Mouse (Mus musculus): ENCODE measurements around the gene Utrn. TPM values are rescaled to one million over a fixed set of nuclear protein-coding genes. Genes with fewer than 3 reads are reported as not detected.

The Utrn gene
- polyA plus RNA-seq, 1 experiment from 2014 or later: 89.8 TPM

DNA sequence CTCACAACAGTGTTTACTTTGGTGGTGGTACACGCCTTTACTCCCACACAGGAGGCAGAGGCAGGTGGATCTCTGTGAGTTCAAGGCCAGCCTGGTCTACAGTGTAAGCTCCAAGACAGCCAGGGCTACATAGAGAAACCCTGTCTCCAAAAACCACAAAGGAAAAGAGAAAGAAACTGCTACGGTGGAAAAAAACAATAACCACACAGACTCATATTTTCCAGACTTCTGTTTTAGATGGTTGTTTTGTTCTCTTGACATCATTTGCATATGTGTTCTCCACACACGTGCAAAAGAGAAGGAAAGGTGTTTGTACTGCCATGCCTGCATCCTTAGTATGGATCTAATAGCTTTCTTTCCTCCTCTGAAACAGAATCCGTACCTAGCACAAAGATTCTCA lies 55.3 kb downstream of the Utrn start:
- H3K9me3 ChIP-seq (replicated peaks): no peaks in the 10 kb centered on the region
- no peak for ATAC-seq (ENCODE audit: insufficient number of reproducible peaks, low FRiP score, low TSS enrichment, low read depth)
- peaks cover 18% of the 10 kb centered on the region for H3K4me1 ChIP-seq
- H3K9ac ChIP-seq: no peak overlapping the region
- no peaks in the 10 kb centered on the region for H3K27me3 ChIP-seq
- no peaks in the 10 kb centered on the region for H3K36me3 ChIP-seq
- H3K4me3 ChIP-seq (replicated peaks): no peak overlapping the region
- no peak overlapping the region for H3K4me2 ChIP-seq (replicated peaks)
- no peak overlapping the region for H3K27ac ChIP-seq (replicated peaks)
- 73% methylated on average over 4 of the region's 4 CpGs for WGBS

DNA sequence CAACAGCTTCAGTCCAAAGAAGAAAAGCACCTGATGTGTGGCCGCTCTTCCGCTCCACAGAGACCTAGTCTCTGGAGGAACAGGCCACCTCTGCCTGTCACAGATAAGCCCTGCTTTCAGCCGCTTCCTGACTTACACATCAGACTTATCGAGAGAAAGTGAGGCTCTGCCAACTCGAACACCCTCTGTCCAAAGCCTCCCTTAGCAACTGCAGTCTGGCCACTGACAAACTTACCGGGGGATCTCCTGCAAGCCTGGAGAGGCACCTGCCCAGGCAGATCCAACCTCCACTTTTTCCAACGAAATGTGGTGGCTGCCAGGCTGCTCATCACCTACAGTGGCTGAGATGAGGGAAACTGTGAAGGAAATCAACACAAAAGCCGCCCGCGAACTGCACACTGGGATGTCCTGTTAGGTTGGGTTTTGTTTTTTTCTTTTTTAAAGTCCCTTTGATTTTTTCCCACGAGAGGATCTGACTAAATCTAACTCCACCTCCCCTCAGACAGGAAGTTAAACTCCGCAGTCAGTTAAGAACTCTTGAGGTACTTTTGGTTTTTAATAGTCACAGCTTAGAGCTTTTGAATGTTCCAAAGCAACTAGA lies 55.9 kb downstream of the Utrn start:
- no peak overlapping the region for H3K4me2 ChIP-seq (replicated peaks)
- no peak overlapping the region for H3K9ac ChIP-seq
- no peaks in the 10 kb centered on the region for H3K9me3 ChIP-seq (replicated peaks)
- ATAC-seq (ENCODE audit: insufficient number of reproducible peaks, low FRiP score, low TSS enrichment, low read depth): no peak
- 60% methylated on average over 12 of the region's 12 CpGs for WGBS
- H3K4me1 ChIP-seq: peaks cover 23% of the 10 kb centered on the region
- no peak overlapping the region for H3K4me3 ChIP-seq (replicated peaks)
- H3K36me3 ChIP-seq: no peaks in the 10 kb centered on the region
- peak overlapping the region; percentile 39; the same call in 1 of the 2 replicates for H3K27ac ChIP-seq (replicated peaks)
- no peaks in the 10 kb centered on the region for H3K27me3 ChIP-seq

DNA sequence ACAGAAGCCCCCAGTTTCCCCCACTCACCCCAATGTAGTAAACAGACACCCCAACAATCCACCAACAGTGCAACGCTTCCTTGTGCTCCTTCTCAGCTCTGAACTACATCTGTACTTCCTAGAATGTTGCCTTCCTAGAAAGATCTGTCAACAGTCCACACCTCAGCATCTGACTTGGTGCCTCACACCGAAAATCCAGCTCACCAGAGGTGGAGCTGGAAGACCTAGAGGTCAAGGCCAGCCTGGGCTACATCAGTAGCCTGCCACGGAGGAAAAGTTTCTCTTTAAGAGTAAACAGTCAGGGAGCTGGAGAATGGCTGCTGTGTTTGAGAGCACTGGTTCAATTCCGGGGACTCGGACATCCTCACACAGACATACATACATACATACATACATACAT lies 56.5 kb downstream of the Utrn start:
- 70% methylated on average over 5 of the region's 5 CpGs for WGBS
- no peak overlapping the region for H3K9ac ChIP-seq
- no peaks in the 10 kb centered on the region for H3K27me3 ChIP-seq
- H3K36me3 ChIP-seq: no peaks in the 10 kb centered on the region
- ATAC-seq (ENCODE audit: insufficient number of reproducible peaks, low FRiP score, low TSS enrichment, low read depth): no peak
- peaks cover 24% of the 10 kb centered on the region for H3K4me1 ChIP-seq
- no peak overlapping the region for H3K4me3 ChIP-seq (replicated peaks)
- H3K9me3 ChIP-seq (replicated peaks): no peaks in the 10 kb centered on the region
- H3K4me2 ChIP-seq (replicated peaks): no peak overlapping the region
- no peak overlapping the region for H3K27ac ChIP-seq (replicated peaks)

DNA sequence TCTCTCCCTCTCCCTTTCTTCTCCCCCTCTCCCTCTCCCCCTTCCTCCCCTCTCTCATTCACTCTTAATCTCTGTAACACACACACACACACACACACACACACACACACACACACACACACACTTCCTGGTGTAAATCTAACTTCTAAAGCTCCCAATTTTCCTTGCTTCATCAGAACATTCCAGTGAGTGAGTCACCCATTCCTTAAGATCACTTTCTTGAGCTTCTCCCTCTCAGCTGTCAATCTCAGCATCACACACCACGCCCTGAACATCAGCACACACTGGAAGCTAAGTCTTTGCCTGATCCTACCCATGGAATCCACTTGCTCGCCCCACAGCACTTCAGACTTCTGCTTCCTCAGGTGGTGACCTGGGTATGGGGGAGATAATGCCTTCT lies 58.3 kb downstream of the Utrn start:
- Histone ChIP-seq H3K9ac (no peak overlapping the region), H3K27me3 (no peaks in the 10 kb centered on the region), H3K4me1 (peaks cover 17% of the 10 kb centered on the region), H3K4me3 (replicated peaks) (no peak overlapping the region), H3K4me2 (replicated peaks) (no peak overlapping the region), H3K9me3 (replicated peaks) (no peaks in the 10 kb centered on the region), H3K36me3 (no peaks in the 10 kb centered on the region), H3K27ac (replicated peaks) (no peak overlapping the region)
- 66% methylated on average over 2 of the region's 2 CpGs for WGBS
- 0 out of 2 replicates have a peak, but pooled peaks have one; percentile 15 for ATAC-seq (ENCODE audit: insufficient number of reproducible peaks, low FRiP score, low TSS enrichment, low read depth)

DNA sequence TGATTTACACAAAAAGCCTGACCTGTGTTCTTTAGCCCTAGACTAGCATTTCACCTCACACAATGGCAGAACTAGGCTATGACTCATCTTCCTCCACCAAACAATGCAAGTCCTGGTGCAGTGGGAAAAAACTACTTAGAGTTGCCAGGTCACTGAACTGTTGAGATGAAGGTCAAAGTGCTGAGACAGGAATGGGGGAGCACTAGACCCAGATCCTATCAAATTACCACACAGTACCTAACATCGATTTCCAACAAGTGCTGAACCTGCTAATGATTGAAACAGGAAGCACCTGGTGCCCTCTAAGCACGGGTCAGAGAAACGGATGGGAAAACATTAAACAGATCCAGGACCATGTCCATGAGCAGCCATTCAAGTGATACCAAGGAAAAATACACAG lies 59.5 kb downstream of the Utrn start:
- Histone ChIP-seq H3K4me3 (replicated peaks) (no peak overlapping the region), H3K9ac (no peak overlapping the region), H3K27me3 (no peaks in the 10 kb centered on the region), H3K27ac (replicated peaks) (no peak overlapping the region), H3K9me3 (replicated peaks) (no peaks in the 10 kb centered on the region), H3K36me3 (no peaks in the 10 kb centered on the region), H3K4me1 (peaks cover 17% of the 10 kb centered on the region), H3K4me2 (replicated peaks) (no peak overlapping the region)
- ATAC-seq (ENCODE audit: insufficient number of reproducible peaks, low FRiP score, low TSS enrichment, low read depth): no peak
- 37% methylated on average over 3 of the region's 3 CpGs for WGBS

DNA sequence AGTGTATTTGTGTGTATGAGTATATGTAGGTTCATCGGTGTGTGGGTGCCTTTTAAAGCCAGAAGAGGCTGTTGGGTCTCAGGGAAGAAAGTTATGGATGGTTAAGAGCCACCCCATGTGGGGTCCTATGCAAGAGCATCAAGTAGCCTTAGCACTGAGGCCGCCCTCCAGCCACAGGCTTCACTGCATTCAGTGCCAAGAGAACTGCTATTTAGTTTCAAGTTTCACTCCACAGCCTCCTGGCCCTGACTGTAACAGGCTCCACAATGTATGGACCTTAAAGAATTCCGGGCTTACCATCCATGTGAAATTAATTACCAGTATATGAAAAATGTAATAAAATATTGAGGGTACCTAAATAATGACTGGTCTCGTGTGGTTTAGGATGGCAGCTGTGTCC lies 60.7 kb downstream of the Utrn start:
- Histone ChIP-seq H3K27ac (replicated peaks) (no peak overlapping the region), H3K9ac (no peak overlapping the region), H3K4me1 (peaks cover 17% of the 10 kb centered on the region), H3K27me3 (no peaks in the 10 kb centered on the region), H3K4me3 (replicated peaks) (no peak overlapping the region), H3K36me3 (no peaks in the 10 kb centered on the region), H3K9me3 (replicated peaks) (no peaks in the 10 kb centered on the region), H3K4me2 (replicated peaks) (no peak overlapping the region)
- WGBS: 39% methylated on average over 4 of the region's 4 CpGs
- ATAC-seq (ENCODE audit: insufficient number of reproducible peaks, low FRiP score, low TSS enrichment, low read depth): no peak

DNA sequence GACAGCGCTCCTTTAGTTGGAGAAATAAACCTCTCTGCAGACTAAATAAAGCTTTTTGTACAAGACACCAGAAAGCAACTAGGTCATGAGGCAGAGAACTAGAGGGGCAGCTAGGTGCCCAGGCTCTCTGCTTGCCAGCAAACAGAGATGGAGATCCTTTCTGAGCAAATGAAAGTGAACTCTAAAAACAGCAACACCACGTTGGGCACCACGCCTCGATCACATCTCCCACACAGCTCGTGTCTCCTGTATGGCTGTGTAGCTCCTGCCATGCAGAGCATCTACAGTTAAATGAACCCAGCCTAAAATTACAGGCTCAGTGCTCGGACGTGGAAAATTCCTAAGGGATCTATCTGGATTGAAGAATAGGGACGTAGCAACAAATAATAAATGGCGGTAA lies 61.5 kb downstream of the Utrn start:
- H3K9me3 ChIP-seq (replicated peaks): no peaks in the 10 kb centered on the region
- WGBS: 76% methylated on average over 9 of the region's 9 CpGs
- H3K9ac ChIP-seq: no peak overlapping the region
- no peak overlapping the region for H3K27ac ChIP-seq (replicated peaks)
- no peaks in the 10 kb centered on the region for H3K27me3 ChIP-seq
- H3K4me1 ChIP-seq: peaks cover 12% of the 10 kb centered on the region
- no peak overlapping the region for H3K4me3 ChIP-seq (replicated peaks)
- no peaks in the 10 kb centered on the region for H3K36me3 ChIP-seq
- ATAC-seq (ENCODE audit: insufficient number of reproducible peaks, low FRiP score, low TSS enrichment, low read depth): no peak
- no peak overlapping the region for H3K4me2 ChIP-seq (replicated peaks)

DNA sequence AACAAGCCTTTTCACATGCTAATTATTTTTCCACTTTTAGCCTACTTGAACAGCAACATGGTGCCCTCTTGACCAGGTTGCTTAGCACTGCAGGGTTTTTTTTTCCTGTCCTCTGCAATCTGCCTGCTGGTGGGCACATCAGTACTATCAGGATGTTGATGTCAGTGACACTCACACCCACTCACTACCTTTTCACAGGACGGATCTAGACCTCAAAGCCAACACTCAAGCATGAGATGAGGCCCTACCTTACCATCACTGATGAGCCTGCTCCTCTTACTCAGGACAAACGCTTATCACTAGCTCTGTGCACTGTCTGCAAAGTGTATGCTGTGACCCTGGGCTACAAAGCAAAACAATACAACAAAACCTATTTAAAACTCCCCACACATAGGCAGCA lies 63.3 kb downstream of the Utrn start:
- Histone ChIP-seq H3K4me1 (peaks cover 7% of the 10 kb centered on the region), H3K4me2 (replicated peaks) (no peak overlapping the region), H3K9ac (no peak overlapping the region), H3K27me3 (no peaks in the 10 kb centered on the region), H3K9me3 (replicated peaks) (no peaks in the 10 kb centered on the region), H3K4me3 (replicated peaks) (no peak overlapping the region), H3K36me3 (no peaks in the 10 kb centered on the region), H3K27ac (replicated peaks) (no peak overlapping the region)
- WGBS: 77% methylated on average over 2 of the region's 2 CpGs
- no peak for ATAC-seq (ENCODE audit: insufficient number of reproducible peaks, low FRiP score, low TSS enrichment, low read depth)

DNA sequence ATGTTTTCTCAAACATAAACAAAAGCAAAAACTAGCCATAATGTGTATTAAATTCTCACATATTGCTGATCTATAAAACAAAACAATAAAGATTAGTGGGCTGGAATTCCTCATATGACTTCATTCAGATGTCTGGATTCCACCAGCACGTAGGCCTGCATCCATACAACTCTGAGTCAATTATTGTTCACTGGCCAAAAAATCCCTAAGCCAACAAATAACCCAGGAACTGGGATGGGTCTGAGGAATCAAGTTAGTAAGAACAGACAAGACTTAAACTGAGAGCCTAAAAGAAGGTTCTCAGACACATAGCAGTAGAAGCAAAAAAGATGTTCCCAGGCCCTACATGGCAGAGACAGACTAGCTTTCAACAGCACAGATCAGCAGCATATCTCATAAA lies 65.2 kb downstream of the Utrn start:
- Histone ChIP-seq H3K36me3 (no peaks in the 10 kb centered on the region), H3K9me3 (replicated peaks) (no peaks in the 10 kb centered on the region), H3K4me3 (replicated peaks) (no peak overlapping the region), H3K9ac (no peak overlapping the region), H3K4me2 (replicated peaks) (no peak overlapping the region), H3K27me3 (no peaks in the 10 kb centered on the region), H3K4me1 (peaks cover 6% of the 10 kb centered on the region; the same call in 1 of the 2 replicates), H3K27ac (replicated peaks) (no peak overlapping the region)
- WGBS: 42% methylated on average over 1 of the region's 1 CpGs
- no peak for ATAC-seq (ENCODE audit: insufficient number of reproducible peaks, low FRiP score, low TSS enrichment, low read depth)

DNA sequence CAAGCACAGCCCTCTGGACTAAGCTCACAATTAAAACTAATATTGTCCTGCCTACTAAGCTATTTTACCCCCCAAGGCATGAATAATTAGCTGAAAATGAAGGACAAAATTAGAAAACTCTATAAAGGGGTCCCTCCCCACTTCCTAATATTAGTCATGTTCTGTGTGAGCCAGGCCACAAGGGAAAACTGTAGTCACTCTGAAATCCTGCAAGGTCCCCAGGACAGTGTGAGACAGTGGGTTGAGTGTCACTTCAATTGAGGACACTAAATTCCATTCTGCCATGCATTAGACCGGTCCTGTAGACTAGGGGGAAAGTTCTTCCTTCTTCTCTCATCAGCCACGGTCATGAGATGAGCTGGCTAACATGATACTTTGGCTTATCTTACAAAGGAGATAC lies 69.7 kb downstream of the Utrn start:
- Histone ChIP-seq H3K27me3 (no peaks in the 10 kb centered on the region), H3K9me3 (replicated peaks) (no peaks in the 10 kb centered on the region), H3K4me3 (replicated peaks) (no peak overlapping the region), H3K27ac (replicated peaks) (no peak overlapping the region), H3K36me3 (no peaks in the 10 kb centered on the region), H3K4me1 (peaks cover 13% of the 10 kb centered on the region), H3K4me2 (replicated peaks) (no peak overlapping the region), H3K9ac (no peak overlapping the region)
- 78% methylated on average over 2 of the region's 2 CpGs for WGBS
- no peak for ATAC-seq (ENCODE audit: insufficient number of reproducible peaks, low FRiP score, low TSS enrichment, low read depth)

DNA sequence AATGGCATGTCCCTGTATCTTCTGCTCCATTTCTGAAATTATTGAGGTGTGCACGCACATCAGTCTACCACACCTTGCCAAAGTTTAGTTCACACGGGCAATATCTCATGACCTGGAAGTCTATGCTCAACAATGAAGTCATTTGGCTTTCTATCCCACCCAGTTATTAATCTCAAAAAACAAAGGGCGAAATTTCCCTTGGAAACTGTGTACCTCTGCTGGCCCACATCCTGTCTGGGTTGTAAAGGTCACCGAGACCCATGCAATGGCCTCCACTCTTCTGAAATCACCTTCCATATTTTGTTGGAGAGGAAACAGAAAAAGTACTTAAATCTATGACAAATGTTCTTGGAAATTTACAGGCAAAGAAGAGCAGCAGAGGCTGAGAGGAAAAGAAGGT lies 70.9 kb downstream of the Utrn start:
- 89% methylated on average over 4 of the region's 4 CpGs for WGBS
- Histone ChIP-seq H3K4me3 (replicated peaks) (no peak overlapping the region), H3K9me3 (replicated peaks) (no peaks in the 10 kb centered on the region), H3K9ac (no peak overlapping the region), H3K4me1 (peaks cover 13% of the 10 kb centered on the region), H3K36me3 (no peaks in the 10 kb centered on the region), H3K4me2 (replicated peaks) (no peak overlapping the region), H3K27ac (replicated peaks) (no peak overlapping the region), H3K27me3 (no peaks in the 10 kb centered on the region)
- no peak for ATAC-seq (ENCODE audit: insufficient number of reproducible peaks, low FRiP score, low TSS enrichment, low read depth)

DNA sequence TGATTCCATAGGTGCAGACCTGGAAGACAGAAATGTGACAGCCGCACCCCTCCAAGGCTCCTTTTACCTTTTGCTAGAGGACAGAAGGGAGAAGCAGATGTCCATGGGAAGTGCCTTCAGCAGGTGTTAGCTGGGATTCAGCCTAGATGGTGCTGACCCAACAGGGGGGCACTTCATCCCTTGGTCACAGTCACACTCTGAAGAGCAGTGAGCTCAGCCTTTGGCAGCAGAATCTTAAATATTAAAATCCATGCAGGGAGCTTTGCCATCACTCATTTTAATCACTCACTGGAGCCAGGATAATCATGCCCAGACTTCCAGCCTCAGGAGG lies 72.7 kb downstream of the Utrn start:
- Histone ChIP-seq H3K9ac (no peak overlapping the region), H3K9me3 (replicated peaks) (no peaks in the 10 kb centered on the region), H3K36me3 (no peaks in the 10 kb centered on the region), H3K4me2 (replicated peaks) (no peak overlapping the region), H3K27ac (replicated peaks) (0 out of 2 replicates have a peak overlapping the region, but pooled peaks have one; percentile 34), H3K4me3 (replicated peaks) (no peak overlapping the region), H3K27me3 (no peaks in the 10 kb centered on the region), H3K4me1 (peaks cover 20% of the 10 kb centered on the region)
- WGBS: 79% methylated on average over 1 of the region's 1 CpGs
- no peak for ATAC-seq (ENCODE audit: insufficient number of reproducible peaks, low FRiP score, low TSS enrichment, low read depth)

Data from embryonic facial prominence, embryonic 15.5 days (tissue).